Mouse (Mus musculus) intestine, postnatal 0 days (tissue): ENCODE measurements around the gene Gpr65. TPM values are rescaled to one million over a fixed set of nuclear protein-coding genes. Genes with fewer than 3 reads are reported as not detected.
A peak's percentile ranks its signal among the peaks of the same experiment; 100 is the strongest.

Source experiments
- ATAC-seq: fragments of 200-750 bp; cut with Nextera tagmentation; 2 replicates; pipeline ENCODE4 v1.8.0; 2017; ENCODE audit warnings: mild to moderate bottlenecking, moderate TSS enrichment, moderate library complexity
- H3K27ac ChIP-seq: fragments of 300-500 bp; sonication (generic); 2 replicates; pipeline ENCODE4 v1.5.1; 2014; ENCODE audit warnings: mild to moderate bottlenecking, low read depth, low read length, moderate library complexity
- H3K27me3 ChIP-seq: fragments of 300-500 bp; sonication (generic); replicated peaks from 2 replicates; pipeline ENCODE4 v1.6.1; 2014; ENCODE audit warnings: low read length, mixed read lengths; ENCODE audit not compliant: control insufficient read depth, insufficient read depth
- H3K36me3 ChIP-seq: fragments of 300-500 bp; sonication (generic); 2 replicates; pipeline ENCODE4 v1.6.1; 2014; ENCODE audit warnings: mild to moderate bottlenecking, moderate library complexity; ENCODE audit not compliant: control insufficient read depth, insufficient read depth
- H3K4me1 ChIP-seq: fragments of 300-500 bp; sonication (generic); replicated peaks from 2 replicates; pipeline ENCODE4 v1.6.1; 2014; ENCODE audit warnings: antibody characterized with exemption, low read length, mixed read lengths; ENCODE audit not compliant: control insufficient read depth, insufficient read depth
- H3K4me2 ChIP-seq: fragments of 300-500 bp; sonication (generic); replicated peaks from 2 replicates; pipeline ENCODE4 v1.6.1; 2014; ENCODE audit warnings: low read depth, mild to moderate bottlenecking, moderate library complexity
- H3K4me3 ChIP-seq: fragments of 300-500 bp; sonication (generic); 2 replicates; pipeline ENCODE4 v1.5.1; 2014; ENCODE audit warnings: low read depth, low read length
- H3K9ac ChIP-seq: fragments of 300-500 bp; sonication (generic); 2 replicates; pipeline ENCODE4 v1.6.1; 2014; ENCODE audit warnings: mild to moderate bottlenecking, low read depth, low read length
- H3K9me3 ChIP-seq: fragments of 300-500 bp; sonication (generic); 2 replicates; pipeline ENCODE4 v1.6.1; 2016; ENCODE audit warnings: mixed run types; ENCODE audit not compliant: control insufficient read depth
- CTCF ChIP-seq: sonication (generic); IDR thresholded peaks from 2 replicates; pipeline ENCODE4 v1.5.1; 2016; ENCODE audit warnings: low read depth, mild to moderate bottlenecking, control low read depth, antibody characterized with exemption, moderate library complexity
- WGBS: fragments of 180-500 bp; shearing (Covaris S2); extraction: QIAGEN DNeasy Blood & Tissue Kit; methylation state at CpG from one replicate; pipeline ENCODE4 v1.1.7; 2014; 5-methylcytosine and 5-hydroxymethylcytosine counted together
- polyA plus RNA-seq: library from polyadenylated mRNA; unstranded; fragments of >200 nt; fragmentation: Nextera tagmentation; extraction: Ambion mirVana; gene quantifications from 2 replicates; pipeline ENCODE4 v1.2.1, GENCODE M21; 2015

Gene Gpr65
- polyA plus RNA-seq, 1 experiment from 2014 or later = 2.1 TPM

DNA sequence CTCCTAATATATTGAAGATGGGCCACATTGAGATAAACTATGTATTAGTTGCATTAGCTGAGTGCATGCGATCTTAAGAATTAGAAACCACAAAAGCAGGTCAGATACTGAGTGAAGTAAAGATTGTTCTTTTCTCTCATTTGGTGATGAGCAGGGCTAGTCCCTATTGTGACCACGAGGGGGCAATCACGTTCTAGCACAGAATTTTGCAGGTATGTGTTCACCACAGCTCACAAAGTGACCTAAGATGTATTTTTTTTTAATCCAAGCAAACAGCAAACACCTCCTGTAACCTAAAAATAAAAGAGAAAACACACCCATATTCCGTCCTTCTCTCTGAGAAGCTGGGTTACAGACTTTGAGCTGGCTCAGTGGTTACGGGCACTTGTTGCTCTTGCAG is 12.1 kb downstream of the Gpr65 start:
- Histone ChIP-seq H3K9ac (no peak overlapping the region), H3K4me1 (no peaks in the 10 kb centered on the region), H3K27me3 (no peaks in the 10 kb centered on the region), H3K4me3 (no peak overlapping the region), H3K27ac (no peak overlapping the region), H3K9me3 (no peaks in the 10 kb centered on the region), H3K4me2 (no peak overlapping the region), H3K36me3 (no peaks in the 10 kb centered on the region)
- TF ChIP-seq CTCF = peak; percentile 87
- 32% methylated on average over 5 of the region's 5 CpGs for WGBS
- ATAC-seq = no peak

DNA sequence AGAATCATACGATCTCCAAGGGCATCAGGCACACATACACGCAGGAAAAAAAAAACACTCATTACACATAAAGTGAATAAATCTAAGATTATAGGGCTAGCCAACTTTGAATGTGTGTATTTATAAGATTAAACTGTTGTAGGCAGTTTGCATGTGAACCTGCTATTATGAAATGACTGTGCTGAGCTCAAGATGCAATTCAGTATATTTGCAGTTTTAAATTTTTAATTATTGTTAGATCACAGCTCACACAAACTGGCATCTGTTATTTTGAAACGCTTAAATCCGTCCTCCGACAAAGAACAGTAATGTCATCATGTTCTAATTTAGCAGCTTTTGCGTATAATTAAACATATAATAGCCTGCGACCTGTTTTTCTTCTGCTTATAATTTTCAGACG is 12.6 kb downstream of the Gpr65 start:
- Histone ChIP-seq H3K4me2 (no peak overlapping the region), H3K9me3 (no peaks in the 10 kb centered on the region)
- no peak for ATAC-seq

DNA sequence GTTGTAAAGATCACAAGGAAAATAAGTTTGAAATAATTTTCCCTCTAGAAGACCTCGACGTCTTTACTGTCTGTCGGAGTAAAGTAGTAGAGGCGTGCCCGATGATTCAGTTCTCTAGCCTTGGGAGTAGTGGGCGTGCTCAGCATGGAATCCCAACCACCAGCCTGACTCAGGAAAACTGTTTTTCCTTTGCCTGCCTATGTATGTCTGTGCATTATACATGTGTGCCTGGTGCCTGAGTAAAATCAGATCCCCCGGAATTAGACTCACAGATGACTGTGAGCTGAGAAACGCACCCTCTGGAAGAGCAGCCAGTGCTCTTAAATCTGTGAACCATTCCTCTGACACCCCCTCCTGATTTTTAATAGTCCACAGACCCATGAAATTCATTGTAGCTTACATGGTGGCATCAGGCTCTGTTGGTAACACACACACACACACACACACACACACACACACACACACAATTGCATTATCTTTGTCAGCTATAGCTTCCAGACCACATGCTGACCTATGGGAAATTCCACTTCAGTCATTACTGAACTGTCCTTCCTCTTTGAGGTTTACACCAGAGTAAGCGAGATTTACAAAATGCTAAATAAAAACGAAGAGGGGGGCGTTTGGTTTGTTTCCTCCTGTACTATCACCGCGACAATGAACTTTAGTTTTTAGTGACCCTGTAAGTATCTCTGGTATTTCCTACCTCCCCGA is 14.5 kb downstream of the Gpr65 start:
- Histone ChIP-seq H3K9ac (no peak overlapping the region), H3K9me3 (no peaks in the 10 kb centered on the region), H3K27ac (no peak overlapping the region), H3K4me2 (no peak overlapping the region), H3K36me3 (no peaks in the 10 kb centered on the region), H3K4me1 (no peaks in the 10 kb centered on the region), H3K27me3 (no peaks in the 10 kb centered on the region), H3K4me3 (no peak overlapping the region)
- no peak for TF ChIP-seq CTCF
- no peak for ATAC-seq
- 74% methylated on average over 14 of the region's 14 CpGs for WGBS

More for the DNA sequence above, 12.6 kb downstream of the Gpr65 start:
- Histone ChIP-seq H3K4me3 (no peak overlapping the region), H3K27ac (no peak overlapping the region), H3K9ac (no peak overlapping the region), H3K27me3 (no peaks in the 10 kb centered on the region), H3K36me3 (no peaks in the 10 kb centered on the region), H3K4me1 (no peaks in the 10 kb centered on the region)
- WGBS = 75% methylated on average over 8 of the region's 8 CpGs
- no peak for TF ChIP-seq CTCF

DNA sequence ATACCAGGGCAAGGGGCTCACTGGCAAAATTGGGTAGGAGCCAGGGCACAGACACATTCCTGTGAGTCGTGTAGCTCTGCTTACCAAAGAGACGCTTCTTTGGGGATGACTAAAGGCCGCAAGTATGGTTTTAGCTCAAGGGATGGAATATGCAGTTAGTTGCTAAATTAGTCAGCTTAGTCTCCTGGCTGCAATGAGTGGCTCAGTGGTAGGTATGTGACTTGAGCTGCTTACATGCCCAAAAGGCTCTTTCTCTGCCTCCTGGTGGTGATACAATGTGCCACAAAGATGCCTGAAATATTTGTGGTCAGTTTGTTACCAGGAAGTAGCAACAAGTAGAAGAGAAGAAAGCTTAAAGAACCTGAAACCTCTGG is 15.0 kb downstream of the Gpr65 start:
- H3K27me3 ChIP-seq = no peaks in the 10 kb centered on the region
- no peaks in the 10 kb centered on the region for H3K4me1 ChIP-seq
- no peak overlapping the region for H3K9ac ChIP-seq
- 64% methylated on average over 3 of the region's 3 CpGs for WGBS
- ATAC-seq = no peak
- no peaks in the 10 kb centered on the region for H3K9me3 ChIP-seq
- no peak overlapping the region for H3K4me2 ChIP-seq
- no peak overlapping the region for H3K4me3 ChIP-seq
- no peak overlapping the region for H3K27ac ChIP-seq
- no peaks in the 10 kb centered on the region for H3K36me3 ChIP-seq
- TF ChIP-seq CTCF = peak; percentile 39; the same call in 1 of the 2 replicates

DNA sequence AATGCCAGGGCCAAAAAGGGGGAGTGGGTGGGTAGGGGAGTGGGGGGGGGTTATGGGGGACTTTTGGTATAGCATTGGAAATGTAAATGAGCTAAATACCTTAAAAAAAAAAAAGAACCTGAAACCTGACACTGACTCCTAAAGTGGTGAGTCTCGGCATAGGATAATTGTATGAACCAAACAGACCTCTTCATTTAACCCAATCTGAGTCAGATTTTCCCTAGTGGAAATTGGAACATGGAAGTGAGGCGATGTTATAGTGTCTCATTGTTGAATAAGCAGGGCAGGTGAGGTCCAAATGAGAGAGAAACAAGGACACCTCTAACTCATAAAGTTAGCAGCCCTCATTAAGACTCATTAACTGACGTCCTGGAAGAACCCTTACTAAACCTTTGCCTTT is 16.0 kb downstream of the Gpr65 start:
- no peak for TF ChIP-seq CTCF
- H3K9ac ChIP-seq = no peak overlapping the region
- no peak for ATAC-seq
- H3K27me3 ChIP-seq = no peaks in the 10 kb centered on the region
- no peaks in the 10 kb centered on the region for H3K36me3 ChIP-seq
- no peak overlapping the region for H3K4me3 ChIP-seq
- H3K9me3 ChIP-seq = no peaks in the 10 kb centered on the region
- H3K4me1 ChIP-seq = no peaks in the 10 kb centered on the region
- WGBS = 82% methylated on average over 3 of the region's 3 CpGs
- no peak overlapping the region for H3K27ac ChIP-seq
- no peak overlapping the region for H3K4me2 ChIP-seq

DNA sequence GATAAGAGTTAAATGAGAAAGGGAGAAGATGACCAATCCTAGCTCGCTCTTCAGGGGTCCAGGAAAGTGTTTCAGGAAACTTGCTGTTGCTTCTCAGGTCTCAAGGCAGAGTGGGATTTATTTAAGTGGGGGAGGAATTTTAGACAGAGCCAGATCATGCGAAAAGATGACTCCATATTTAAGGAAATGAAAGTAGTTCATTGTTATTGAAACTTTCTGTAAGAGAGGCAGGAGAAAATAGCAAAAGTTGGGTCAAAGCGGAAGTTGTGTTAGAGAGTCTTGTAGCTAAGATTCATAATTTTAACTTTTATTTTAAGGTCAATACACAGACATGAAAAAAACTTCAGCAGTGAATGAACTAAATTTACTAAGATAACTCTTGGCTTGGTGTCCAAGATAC is 22.0 kb downstream of the Gpr65 start:
- no peak for TF ChIP-seq CTCF
- Histone ChIP-seq H3K36me3 (no peaks in the 10 kb centered on the region), H3K27me3 (no peaks in the 10 kb centered on the region), H3K4me3 (no peak overlapping the region), H3K4me2 (no peak overlapping the region), H3K9ac (no peak overlapping the region), H3K4me1 (no peaks in the 10 kb centered on the region), H3K9me3 (no peaks in the 10 kb centered on the region), H3K27ac (no peak overlapping the region)
- WGBS = 71% methylated on average over 3 of the region's 3 CpGs
- ATAC-seq = no peak

DNA sequence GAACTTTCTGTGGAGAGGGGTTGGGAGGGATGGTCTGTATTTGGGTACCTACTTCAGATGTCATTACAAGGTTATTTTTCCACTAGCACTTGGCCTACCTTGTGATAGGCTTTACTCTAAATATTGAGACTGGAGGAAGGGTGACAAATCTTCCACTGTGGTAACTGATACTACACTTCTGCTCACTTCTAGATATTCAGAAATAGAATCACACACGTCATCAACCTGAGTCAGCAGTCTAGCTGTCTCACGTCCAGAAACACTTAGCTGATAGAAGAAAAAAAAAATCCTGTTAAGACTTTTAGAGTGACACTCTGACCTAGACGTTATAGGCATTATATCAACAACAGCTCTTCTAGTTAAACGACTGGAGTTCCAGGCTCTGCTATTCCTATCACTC is 23.8 kb downstream of the Gpr65 start:
- Histone ChIP-seq H3K4me1 (no peaks in the 10 kb centered on the region), H3K9ac (no peak overlapping the region), H3K27ac (no peak overlapping the region), H3K36me3 (no peaks in the 10 kb centered on the region), H3K4me3 (no peak overlapping the region), H3K4me2 (no peak overlapping the region), H3K9me3 (no peaks in the 10 kb centered on the region), H3K27me3 (no peaks in the 10 kb centered on the region)
- 40% methylated on average over 4 of the region's 4 CpGs for WGBS
- ATAC-seq = no peak
- no peak for TF ChIP-seq CTCF
